Mouse (Mus musculus): ENCODE results near the gene Lrp2.

Lrp2 gene

GRCm38 (mm10) chr2:69500357-69500756, 85.5 kb downstream of the Lrp2 start:
- no peak for DNase-seq

- DNase-seq: no peak
Observed at GRCm38 (mm10) chr2:69493130-69493529, 92.7 kb downstream of the Lrp2 start.

GRCm38 (mm10) chr2:69480965-69481364, 104.9 kb downstream of the Lrp2 start:
- no peak for DNase-seq

- no peak for DNase-seq
Observed at GRCm38 (mm10) chr2:69479859-69480258, 106.0 kb downstream of the Lrp2 start.

GRCm38 (mm10) chr2:69476901-69477300, 109.0 kb downstream of the Lrp2 start:
- no peak for DNase-seq

- DNase-seq: no peak
Observed at GRCm38 (mm10) chr2:69475177-69475576, 110.7 kb downstream of the Lrp2 start.

GRCm38 (mm10) chr2:69471837-69472236, 114.0 kb downstream of the Lrp2 start:
- DNase-seq: peak in 1 of 2 experiments; percentile 19

- no peak for DNase-seq
Observed at GRCm38 (mm10) chr2:69463609-69464008, 122.3 kb downstream of the Lrp2 start.

- DNase-seq: no peak
Observed at GRCm38 (mm10) chr2:69459481-69459880, 126.4 kb downstream of the Lrp2 start.

GRCm38 (mm10) chr2:69451128-69451527, 134.7 kb downstream of the Lrp2 start:
- DNase-seq: no peak

- DNase-seq: peak in 1 of 2 experiments; percentile 6
Observed at GRCm38 (mm10) chr2:69448581-69448980, 137.3 kb downstream of the Lrp2 start.

GRCm38 (mm10) chr2:69445896-69446472, 139.9 kb downstream of the Lrp2 start:
- DNase-seq: no peak

- DNase-seq: no peak
Observed at GRCm38 (mm10) chr2:69441656-69442055, 144.2 kb downstream of the Lrp2 start.

GRCm38 (mm10) chr2:69428116-69428515, 157.7 kb downstream of the Lrp2 start:
- DNase-seq: peak; percentile 35 to 49

GRCm38 (mm10) chr2:69427141-69427540, 158.7 kb downstream of the Lrp2 start:
- no peak for DNase-seq

- no peak for DNase-seq
Observed at GRCm38 (mm10) chr2:69426081-69426480, 159.8 kb downstream of the Lrp2 start.

- DNase-seq: no peak
Observed at GRCm38 (mm10) chr2:69424829-69425228, 161.0 kb downstream of the Lrp2 start.

GRCm38 (mm10) chr2:69418294-69418881, 167.5 kb downstream of the Lrp2 start:
- no peak for DNase-seq

GRCm38 (mm10) chr2:69415070-69415469, 170.8 kb downstream of the Lrp2 start:
- DNase-seq: no peak

GRCm38 (mm10) chr2:69414539-69414938, 171.3 kb downstream of the Lrp2 start:
- no peak for DNase-seq

GRCm38 (mm10) chr2:69405692-69406091, 180.2 kb downstream of the Lrp2 start:
- peak; percentile 15 to 29 for DNase-seq

GRCm38 (mm10) chr2:69402309-69402708, 183.6 kb downstream of the Lrp2 start:
- DNase-seq: no peak

GRCm38 (mm10) chr2:69401891-69402290, 184.0 kb downstream of the Lrp2 start:
- no peak for DNase-seq

- peak in 1 of 2 experiments; percentile 6 for DNase-seq
Observed at GRCm38 (mm10) chr2:69400866-69401604, 184.8 kb downstream of the Lrp2 start.
